Mouse (Mus musculus): Measurements from ENCODE around the gene Plekha5. TPM values are rescaled to one million over a fixed set of nuclear protein-coding genes. Genes with fewer than 3 reads are reported as not detected.
A peak's percentile ranks its signal among the peaks of the same experiment; 100 is the strongest.

Plekha5 gene
- total RNA-seq, 2 experiments from 2014 or later = 78.0 to 107 TPM

GRCm38 (mm10) chr6:140453454-140453853, 29.6 kb downstream of the Plekha5 start:
- DNase-seq (ENCODE audit: extremely low spot score in 1 of 2, low spot score in 1 of 2) = no peak

DNA sequence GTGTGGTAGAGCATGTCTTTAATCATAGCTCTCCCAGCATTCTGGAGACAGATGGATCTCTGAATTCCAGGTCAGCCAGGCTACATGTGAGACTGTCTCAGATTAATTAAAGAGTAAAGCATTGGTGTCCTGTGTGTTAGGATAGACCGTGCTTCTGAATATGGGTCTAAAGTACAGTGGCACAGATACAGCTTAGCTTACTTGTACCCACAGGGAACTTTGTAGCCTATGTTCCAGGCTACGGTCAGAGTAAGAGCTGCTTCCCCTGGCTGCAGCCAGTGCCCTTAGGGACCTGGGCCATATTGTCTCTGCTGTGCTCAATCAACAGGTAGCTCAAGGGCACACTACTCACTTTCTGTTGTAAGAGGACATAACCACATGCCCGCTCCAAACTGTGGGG, 30.5 kb downstream of the Plekha5 start:
- no peak for DNase-seq (ENCODE audit: extremely low spot score in 1 of 2, low spot score in 1 of 2)

DNA sequence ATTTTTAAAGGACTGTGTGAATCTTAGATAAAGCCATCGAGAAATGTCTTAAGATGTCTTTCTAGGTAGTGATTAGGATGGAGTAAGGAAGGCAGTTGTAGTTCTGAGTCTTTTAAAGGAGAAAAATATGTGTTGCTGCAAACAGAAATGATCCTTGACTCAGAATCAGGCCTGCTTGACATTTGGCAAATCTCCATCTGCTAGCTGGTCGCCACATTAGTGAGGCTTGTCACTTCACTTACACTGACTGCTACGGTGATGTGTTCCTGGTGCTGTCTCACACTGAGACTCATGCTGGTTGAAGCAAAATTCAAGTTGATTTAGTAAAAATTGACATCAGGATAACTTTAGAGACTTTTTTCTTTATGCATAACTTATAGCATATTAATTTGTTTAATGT, 32.0 kb downstream of the Plekha5 start:
- no peak for DNase-seq (ENCODE audit: extremely low spot score in 1 of 2, low spot score in 1 of 2)

GRCm38 (mm10) chr6:140456393-140457163, 32.7 kb downstream of the Plekha5 start:
- no peak for DNase-seq (ENCODE audit: extremely low spot score in 1 of 2, low spot score in 1 of 2)

GRCm38 (mm10) chr6:140460398-140460797, 36.5 kb downstream of the Plekha5 start:
- no peak for DNase-seq (ENCODE audit: extremely low spot score in 1 of 2, low spot score in 1 of 2)

GRCm38 (mm10) chr6:140464818-140465217, 41.0 kb downstream of the Plekha5 start:
- no peak for DNase-seq (ENCODE audit: extremely low spot score in 1 of 2, low spot score in 1 of 2)

DNA sequence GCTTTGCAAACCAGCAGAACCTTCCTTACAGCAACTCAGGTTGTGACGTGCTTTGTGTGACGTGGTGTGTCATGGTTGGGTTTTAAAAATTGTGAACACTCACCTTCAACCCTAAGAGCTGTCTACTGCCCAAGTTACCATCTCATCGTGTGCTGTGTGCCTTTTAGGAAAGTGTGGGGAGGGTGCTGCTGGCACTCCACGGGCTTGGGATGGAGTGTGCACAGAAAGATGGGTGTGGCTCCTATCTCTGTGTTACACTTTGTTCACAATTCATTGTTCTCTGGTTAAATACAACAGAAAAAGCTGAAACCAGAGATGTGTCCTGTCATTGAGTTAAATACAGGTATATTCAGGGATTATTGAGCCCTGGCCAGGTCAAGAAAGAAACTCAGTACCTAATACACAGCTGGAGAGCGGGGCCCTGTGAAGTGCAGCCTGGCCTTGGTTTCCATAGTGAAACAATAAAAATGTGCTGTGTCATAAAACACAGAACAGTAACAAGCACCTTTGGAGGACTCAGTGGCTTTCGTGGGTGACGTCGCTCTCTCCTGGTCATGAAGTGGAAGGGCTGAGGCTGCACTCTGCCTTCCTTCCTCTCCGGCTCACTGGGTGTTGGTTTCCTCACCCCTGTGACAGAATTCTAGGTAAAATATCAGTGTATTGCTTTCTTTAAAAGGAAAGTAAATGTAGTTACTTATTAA, 42.2 kb downstream of the Plekha5 start:
- DNase-seq (ENCODE audit: extremely low spot score in 1 of 2, low spot score in 1 of 2) = no peak

GRCm38 (mm10) chr6:140466841-140467240, 43.0 kb downstream of the Plekha5 start:
- no peak for DNase-seq (ENCODE audit: extremely low spot score in 1 of 2, low spot score in 1 of 2)

GRCm38 (mm10) chr6:140467851-140468250, 44.0 kb downstream of the Plekha5 start:
- DNase-seq (ENCODE audit: extremely low spot score in 1 of 2, low spot score in 1 of 2) = no peak

DNA sequence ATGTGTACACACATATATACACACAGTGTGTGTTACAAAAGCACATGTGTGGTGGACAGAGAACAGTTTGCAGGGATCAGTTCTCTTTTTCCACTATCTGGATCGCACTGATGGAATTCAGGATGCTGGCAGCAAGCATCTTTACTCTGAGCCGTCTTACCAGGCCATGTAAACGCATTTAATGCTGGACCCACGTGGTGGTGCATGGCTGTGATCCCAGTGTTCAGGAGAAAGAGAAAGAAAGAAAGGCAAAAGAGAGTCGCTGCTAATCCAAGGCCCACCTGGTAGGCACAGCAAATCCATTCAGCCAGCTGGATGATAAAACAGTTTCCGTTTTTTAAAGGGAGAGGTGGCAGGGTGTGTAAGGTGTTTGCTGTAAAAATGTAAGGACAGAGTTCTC, 45.9 kb downstream of the Plekha5 start:
- no peak for DNase-seq (ENCODE audit: extremely low spot score in 1 of 2, low spot score in 1 of 2)

GRCm38 (mm10) chr6:140471751-140472150, 47.9 kb downstream of the Plekha5 start:
- DNase-seq (ENCODE audit: extremely low spot score in 1 of 2, low spot score in 1 of 2) = no peak

- DNase-seq (ENCODE audit: extremely low spot score in 1 of 2, low spot score in 1 of 2) = peak; percentile 53 to 80
These were observed 48.5 kb downstream of the Plekha5 start for GRCm38 (mm10) chr6:140472345-140472744.

DNA sequence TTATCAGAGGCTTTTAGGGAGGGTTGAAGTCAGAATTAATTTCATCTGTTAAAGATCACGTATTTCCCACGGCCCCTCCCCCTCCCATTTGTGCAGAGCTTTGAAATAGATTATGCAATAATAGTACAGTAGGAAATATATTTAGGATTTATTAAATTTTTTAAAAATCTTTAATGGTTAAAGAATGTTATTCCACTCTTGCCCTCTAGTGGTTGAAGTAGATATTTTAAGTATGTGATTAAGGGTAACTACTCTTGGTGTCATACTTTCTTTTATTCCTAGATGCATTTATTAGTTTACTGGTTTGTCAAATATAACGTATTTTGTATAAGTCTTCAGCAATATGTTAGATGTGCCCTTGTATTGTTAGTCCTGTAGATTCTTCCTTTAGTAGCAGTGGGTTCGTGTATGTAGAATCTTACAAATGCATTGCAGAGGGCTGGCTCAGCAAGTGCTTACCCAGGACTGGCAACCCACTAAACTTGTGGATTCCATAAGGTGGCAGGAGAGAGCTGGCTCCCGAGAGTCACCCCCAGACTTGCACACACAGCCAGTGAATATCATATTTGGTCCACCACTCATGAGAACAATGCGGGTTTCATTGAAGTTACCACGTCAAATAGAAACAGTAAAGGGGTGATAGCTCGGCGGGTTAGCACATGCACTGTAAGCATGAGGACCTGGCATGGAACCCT, 51.7 kb downstream of the Plekha5 start:
- DNase-seq (ENCODE audit: extremely low spot score in 1 of 2, low spot score in 1 of 2) = no peak

DNA sequence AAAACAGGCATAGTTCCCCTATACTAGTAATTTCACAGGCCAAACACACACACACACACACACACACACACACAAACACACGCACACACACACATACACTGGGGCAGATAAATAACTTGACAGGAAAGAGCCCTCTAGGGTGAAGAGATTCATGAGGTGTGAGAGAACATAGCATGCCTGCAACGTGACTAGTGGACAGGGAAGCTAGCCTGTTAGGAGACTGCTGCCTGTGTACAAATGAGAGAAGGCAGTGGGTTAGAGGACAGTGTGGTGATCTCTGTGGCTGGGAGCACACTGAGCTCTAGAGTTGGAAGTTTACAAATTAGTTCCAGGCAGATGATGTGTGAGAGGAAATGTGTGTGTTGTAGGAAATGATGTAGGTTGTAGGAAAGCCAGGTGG, 53.1 kb downstream of the Plekha5 start:
- no peak for DNase-seq (ENCODE audit: extremely low spot score in 1 of 2, low spot score in 1 of 2)

- no peak for DNase-seq (ENCODE audit: extremely low spot score in 1 of 2, low spot score in 1 of 2)
These were observed 54.2 kb downstream of the Plekha5 start for GRCm38 (mm10) chr6:140478031-140478430.

- DNase-seq (ENCODE audit: extremely low spot score in 1 of 2, low spot score in 1 of 2) = no peak
These were observed 55.1 kb downstream of the Plekha5 start for GRCm38 (mm10) chr6:140478943-140479342.

GRCm38 (mm10) chr6:140480425-140481081, 56.7 kb downstream of the Plekha5 start:
- DNase-seq (ENCODE audit: extremely low spot score in 1 of 2, low spot score in 1 of 2) = no peak

DNA sequence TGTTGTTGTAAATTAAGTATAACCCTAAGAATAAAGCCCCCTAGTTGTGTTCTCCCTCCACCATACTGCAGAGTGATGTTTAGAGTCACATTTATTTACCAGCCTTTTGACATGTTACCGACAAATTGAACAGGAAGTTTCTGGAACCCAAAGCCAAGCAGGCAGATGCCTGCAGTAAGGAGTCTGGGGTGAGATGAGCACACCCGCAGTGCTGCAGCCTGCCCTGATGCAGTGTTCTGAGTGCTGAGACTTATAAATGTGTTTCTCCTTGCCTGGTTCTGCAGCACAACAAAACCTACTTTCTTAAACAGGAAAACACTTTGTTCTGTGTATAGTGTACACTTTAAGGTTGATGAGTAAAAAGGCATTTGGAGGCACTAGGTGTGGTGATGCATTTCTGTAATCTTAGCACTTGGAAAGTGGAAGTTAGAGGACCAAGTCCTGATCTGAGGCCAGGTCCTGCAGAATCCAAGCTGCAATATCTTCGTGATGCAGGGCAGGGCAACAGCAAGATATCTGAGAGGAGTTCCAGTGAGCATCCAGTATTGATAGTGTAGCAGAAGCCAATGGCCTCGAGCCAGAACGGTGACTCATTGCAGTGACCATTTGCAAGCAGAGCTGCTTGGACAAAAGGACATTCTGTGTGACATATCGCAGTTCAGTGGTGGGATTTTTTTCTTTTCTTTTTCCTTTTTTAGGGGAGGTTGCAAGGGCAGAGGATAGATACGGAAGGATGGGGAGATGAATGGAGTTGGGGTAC, 58.0 kb downstream of the Plekha5 start:
- peak in 1 of 2 experiments; percentile 51 for DNase-seq (ENCODE audit: extremely low spot score in 1 of 2, low spot score in 1 of 2)

GRCm38 (mm10) chr6:140484170-140484569, 60.3 kb downstream of the Plekha5 start:
- no peak for DNase-seq (ENCODE audit: extremely low spot score in 1 of 2, low spot score in 1 of 2)

DNA sequence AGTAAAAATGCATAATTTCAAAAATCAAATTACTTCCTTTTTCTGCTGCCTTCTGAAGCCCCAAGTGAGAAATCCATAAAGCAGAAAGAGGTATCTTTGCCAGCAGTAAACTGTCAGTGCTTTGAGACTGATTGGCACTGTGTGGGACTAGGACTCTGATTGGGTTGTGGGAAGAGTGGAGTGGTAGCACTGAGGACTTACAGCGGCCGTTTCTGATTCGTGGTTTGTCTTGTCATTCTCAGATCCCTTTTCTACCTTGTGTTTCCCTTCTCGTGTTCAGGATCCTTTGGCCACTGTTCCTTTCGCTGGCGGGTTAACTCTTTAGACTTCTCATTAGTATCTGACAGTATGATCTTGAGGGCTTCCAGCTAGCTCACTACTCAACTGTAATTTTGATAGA, 61.8 kb downstream of the Plekha5 start:
- DNase-seq (ENCODE audit: extremely low spot score in 1 of 2, low spot score in 1 of 2) = no peak
